7 mouse cellular contexts compared by ENCODE assay signal in genomic region chr4:46202562-46203126, GRCm38 (mm10). TPM values are rescaled to one million over a fixed set of nuclear protein-coding genes. Genes with fewer than 3 reads are reported as not detected.
A peak's percentile ranks its signal among the peaks of the same experiment; 100 is the strongest.
DNase-seq lines count a peak whose midpoint lies in the region; ATAC-seq lines count a peak whose summit lies in the region.

No protein-coding gene starts in this region.

- peak overlapping the region; percentile 17 for H3K4me3 ChIP-seq in lung, embryonic 15.5 days
- peak overlapping the region; percentile 32 for H3K4me3 ChIP-seq in midbrain, embryonic 12.5 days

- H3K9me3 ChIP-seq in lung, embryonic 15.5 days, result no peaks in the 10 kb centered on the region
- no peaks in the 10 kb centered on the region for H3K9me3 ChIP-seq in midbrain, embryonic 12.5 days

- peak overlapping the region; percentile 49 for H3K4me2 ChIP-seq in lung, embryonic 15.5 days
- H3K4me2 ChIP-seq in midbrain, embryonic 12.5 days (replicated peaks), result peak overlapping the region; percentile 51

- peaks cover 6% of the 10 kb centered on the region; the same call in 1 of the 2 replicates for H3K4me1 ChIP-seq in lung, embryonic 15.5 days
- H3K4me1 ChIP-seq in midbrain, embryonic 12.5 days, result peaks cover 7% of the 10 kb centered on the region

- 8% methylated on average over 23 of the region's 23 CpGs for WGBS in lung, embryonic 15.5 days
- 7% methylated on average over 23 of the region's 23 CpGs for WGBS in midbrain, embryonic 12.5 days

- DNase-seq in lung, adult 18-20 months, result no peak
- peak; percentile 15 for DNase-seq in embryo, embryonic 10.5 days (ENCODE audit: low spot score)
- peak; percentile 13 for DNase-seq in heart, postnatal 4 days
- DNase-seq in adrenal gland, postnatal 10 days, result no peak

- peaks cover 21% of the 10 kb centered on the region; the same call in 1 of the 2 replicates for H3K27me3 ChIP-seq in lung, embryonic 15.5 days
- H3K27me3 ChIP-seq in midbrain, embryonic 12.5 days, result peaks cover 36% of the 10 kb centered on the region

- H3K9ac ChIP-seq in lung, embryonic 15.5 days, result peak overlapping the region; percentile 15; the same call in 1 of the 2 replicates
- H3K9ac ChIP-seq in midbrain, embryonic 12.5 days (replicated peaks), result peak overlapping the region; percentile 55; the same call in 1 of the 2 replicates

- H3K27ac ChIP-seq in lung, embryonic 15.5 days, result no peak overlapping the region
- H3K27ac ChIP-seq in midbrain, embryonic 12.5 days (replicated peaks), result no peak overlapping the region

- no peaks in the 10 kb centered on the region for H3K36me3 ChIP-seq in lung, embryonic 15.5 days
- H3K36me3 ChIP-seq in midbrain, embryonic 12.5 days, result no peaks in the 10 kb centered on the region

- ATAC-seq in lung, embryonic 15.5 days (ENCODE audit: borderline replicate concordance, extremely low read depth, low FRiP score, low TSS enrichment), result no peak
- no peak for ATAC-seq in midbrain, embryonic 12.5 days (ENCODE audit: low FRiP score, low read depth)
- no peak for ATAC-seq in megakaryocyte progenitor cell, adult 5-6 weeks (replicated peaks; ENCODE audit: poor library complexity)

RNA-seq across cellular contexts. Expression of gene Xpa, which starts 6.5 kb away (rescaled TPM):
- polyA plus RNA-seq in lung, embryonic 15.5 days (2015; fragmentation: Nextera tagmentation; extraction: Ambion mirVana), result 16.7 and 19.7 TPM in 2 replicates
- total RNA-seq in heart, postnatal 4 days (2021), result 10 to 100 TPM; 10.2 to 11.9 TPM
- 30.6 and 31.4 TPM in 2 replicates for polyA plus RNA-seq in midbrain, embryonic 12.5 days (2016; fragmentation: Nextera tagmentation; extraction: Ambion mirVana)
- total RNA-seq in adrenal gland, postnatal 10 days (2021), result 10 to 100 TPM; 19.0 to 24.2 TPM
- 32.8 and 48.7 TPM in 2 replicates for total RNA-seq in megakaryocyte progenitor cell, adult 5-6 weeks (2015)
- total RNA-seq in megakaryocyte progenitor cell, adult 5-6 weeks (2017), result 30.5 and 32.7 TPM in 2 replicates

Comparison
In these comparisons a context has a peak if more than half of its experiments do, and no peak if none do; other contexts are left out.
1. DNase-seq: peak in embryo, embryonic 10.5 days (single experiment) and heart, postnatal 4 days (single experiment); none in lung, adult 18-20 months (0 of 2) and adrenal gland, postnatal 10 days (single experiment).